Mouse (Mus musculus): ENCODE results near the gene Zfp518a. TPM values are rescaled to one million over a fixed set of nuclear protein-coding genes. Genes with fewer than 3 reads are reported as not detected.

Gene Zfp518a
- polyA plus RNA-seq, 1 experiment from 2014 or later = 13.2 TPM

GRCm38 (mm10) chr19:40931581-40932369 lies 37.3 kb downstream of the Zfp518a start:
- H3K27me3 ChIP-seq = no peaks in the 10 kb centered on the region; the same call in 1 of the 2 replicates
- 66% methylated on average over 9 of the region's 9 CpGs for WGBS
- H3K4me1 ChIP-seq (replicated peaks) = no peaks in the 10 kb centered on the region
- H3K4me2 ChIP-seq = no peak overlapping the region
- no peaks in the 10 kb centered on the region for H3K9me3 ChIP-seq
- H3K27ac ChIP-seq = no peak overlapping the region
- H3K9ac ChIP-seq (replicated peaks) = no peak overlapping the region
- H3K4me3 ChIP-seq (replicated peaks) = no peak overlapping the region
- H3K36me3 ChIP-seq = no peaks in the 10 kb centered on the region
- no peak for ATAC-seq (ENCODE audit: insufficient number of reproducible peaks, insufficient read depth, low FRiP score, low TSS enrichment, low read depth)

- Histone ChIP-seq H3K9ac (replicated peaks) (no peak overlapping the region), H3K36me3 (no peaks in the 10 kb centered on the region), H3K27me3 (no peaks in the 10 kb centered on the region; the same call in 1 of the 2 replicates), H3K27ac (no peak overlapping the region), H3K9me3 (peaks cover 4% of the 10 kb centered on the region; the same call in 1 of the 2 replicates), H3K4me2 (no peak overlapping the region), H3K4me1 (replicated peaks) (no peaks in the 10 kb centered on the region), H3K4me3 (replicated peaks) (no peak overlapping the region)
- 39% methylated on average over 8 of the region's 8 CpGs for WGBS
- ATAC-seq (ENCODE audit: insufficient number of reproducible peaks, insufficient read depth, low FRiP score, low TSS enrichment, low read depth) = no peak
Measured at GRCm38 (mm10) chr19:40935376-40935775, 40.9 kb downstream of the Zfp518a start.

GRCm38 (mm10) chr19:40936038-40936437 lies 41.5 kb downstream of the Zfp518a start:
- 54% methylated on average over 5 of the region's 5 CpGs for WGBS

DNA sequence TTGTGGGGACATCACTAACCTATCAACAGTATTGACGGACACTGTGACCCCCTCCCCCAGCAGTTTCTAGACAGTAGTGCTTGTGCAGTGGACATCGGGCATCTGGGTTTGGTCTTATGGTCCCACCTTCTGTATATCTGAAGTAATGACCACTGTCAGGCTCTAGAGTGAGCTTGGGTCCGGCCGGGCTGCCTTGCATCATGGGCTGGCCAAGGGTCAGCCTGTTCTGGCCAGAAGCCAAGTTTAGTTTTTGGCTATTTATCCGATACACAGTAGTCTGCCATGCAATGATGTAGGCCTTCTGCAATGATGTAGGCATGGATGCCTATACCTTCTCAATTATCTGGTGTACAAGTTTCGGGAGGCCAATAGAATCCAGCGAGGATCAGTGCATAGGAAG lies 49.0 kb downstream of the Zfp518a start:
- no peak for ATAC-seq (ENCODE audit: insufficient number of reproducible peaks, insufficient read depth, low FRiP score, low TSS enrichment, low read depth)
- no peak overlapping the region for H3K9ac ChIP-seq (replicated peaks)
- H3K4me2 ChIP-seq = no peak overlapping the region
- H3K27ac ChIP-seq = no peak overlapping the region
- H3K9me3 ChIP-seq = peaks cover 4% of the 10 kb centered on the region; the same call in 1 of the 2 replicates
- no peaks in the 10 kb centered on the region for H3K4me1 ChIP-seq (replicated peaks)
- no peaks in the 10 kb centered on the region for H3K27me3 ChIP-seq
- no peak overlapping the region for H3K4me3 ChIP-seq (replicated peaks)
- no peaks in the 10 kb centered on the region for H3K36me3 ChIP-seq
- 93% methylated on average over 7 of the region's 7 CpGs for WGBS

More at GRCm38 (mm10) chr19:40936038-40936437, 41.5 kb downstream of the Zfp518a start:
- Histone ChIP-seq H3K4me1 (replicated peaks) (no peaks in the 10 kb centered on the region), H3K9ac (replicated peaks) (no peak overlapping the region), H3K4me2 (no peak overlapping the region), H3K36me3 (no peaks in the 10 kb centered on the region), H3K27ac (no peak overlapping the region), H3K4me3 (replicated peaks) (no peak overlapping the region), H3K9me3 (peaks cover 4% of the 10 kb centered on the region; the same call in 1 of the 2 replicates), H3K27me3 (no peaks in the 10 kb centered on the region; the same call in 1 of the 2 replicates)
- no peak for ATAC-seq (ENCODE audit: insufficient number of reproducible peaks, insufficient read depth, low FRiP score, low TSS enrichment, low read depth)

DNA sequence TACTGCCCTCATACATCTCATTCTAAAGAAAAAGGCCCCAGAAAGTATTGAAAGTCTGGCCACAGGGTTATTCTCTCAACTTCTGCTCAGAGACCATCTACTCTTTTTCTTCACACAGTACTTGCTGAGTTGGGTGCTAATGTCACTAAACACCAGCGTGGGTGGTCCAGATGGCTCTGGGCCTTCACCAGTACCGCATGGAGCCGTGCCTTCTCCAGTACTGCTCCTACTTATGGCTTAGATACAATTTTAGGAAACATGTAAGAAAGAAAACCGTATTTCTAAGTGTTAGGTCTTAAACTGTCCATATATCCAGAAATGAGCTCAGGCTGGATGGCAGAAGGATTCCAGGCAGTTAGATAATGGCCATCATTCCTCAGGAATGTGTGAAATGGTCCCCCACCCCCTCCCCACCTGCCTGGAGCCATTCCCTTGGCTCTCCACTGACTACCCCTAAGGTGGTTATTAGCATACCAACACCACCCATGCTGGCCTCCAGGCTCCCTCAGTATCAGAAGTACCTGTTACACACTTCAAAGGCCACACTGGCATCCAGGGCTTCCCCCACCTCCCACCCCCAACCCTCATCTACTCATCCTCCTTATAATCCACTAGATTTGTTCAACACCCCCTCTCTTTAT lies 52.6 kb downstream of the Zfp518a start:
- H3K9me3 ChIP-seq = no peaks in the 10 kb centered on the region
- no peaks in the 10 kb centered on the region for H3K36me3 ChIP-seq
- WGBS = 84% methylated on average over 4 of the region's 4 CpGs
- H3K4me3 ChIP-seq (replicated peaks) = no peak overlapping the region
- no peak overlapping the region for H3K9ac ChIP-seq (replicated peaks)
- H3K4me2 ChIP-seq = no peak overlapping the region
- H3K27me3 ChIP-seq = no peaks in the 10 kb centered on the region
- ATAC-seq (ENCODE audit: insufficient number of reproducible peaks, insufficient read depth, low FRiP score, low TSS enrichment, low read depth) = no peak
- no peak overlapping the region for H3K27ac ChIP-seq
- H3K4me1 ChIP-seq (replicated peaks) = no peaks in the 10 kb centered on the region

DNA sequence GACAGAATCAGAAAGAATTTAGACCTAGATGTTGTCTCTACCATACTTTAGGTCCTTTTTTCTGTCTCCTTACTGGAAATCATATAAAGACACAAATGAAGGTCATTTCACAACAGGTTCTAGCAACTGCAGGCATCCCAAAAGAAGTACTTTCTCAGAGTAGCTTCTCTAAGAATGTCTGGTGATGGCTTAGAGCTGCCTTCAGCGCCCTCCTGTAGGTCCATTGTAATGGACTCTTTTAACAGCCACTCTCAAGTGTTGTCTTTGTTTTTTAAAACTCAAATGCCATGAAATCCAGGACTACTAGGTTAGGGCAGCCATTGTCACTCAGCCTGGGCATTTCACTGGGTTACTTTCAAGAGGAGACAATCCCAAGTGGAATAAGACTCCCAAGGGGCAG lies 64.5 kb downstream of the Zfp518a start:
- Histone ChIP-seq H3K4me2 (no peak overlapping the region), H3K9me3 (no peaks in the 10 kb centered on the region), H3K27ac (no peak overlapping the region), H3K9ac (replicated peaks) (no peak overlapping the region), H3K36me3 (no peaks in the 10 kb centered on the region), H3K27me3 (no peaks in the 10 kb centered on the region), H3K4me1 (replicated peaks) (no peaks in the 10 kb centered on the region), H3K4me3 (replicated peaks) (no peak overlapping the region)
- WGBS = 32% methylated on average over 1 of the region's 1 CpGs
- no peak for ATAC-seq (ENCODE audit: insufficient number of reproducible peaks, insufficient read depth, low FRiP score, low TSS enrichment, low read depth)

GRCm38 (mm10) chr19:40962988-40963387 lies 68.5 kb downstream of the Zfp518a start:
- H3K4me1 ChIP-seq (replicated peaks) = no peaks in the 10 kb centered on the region
- no peaks in the 10 kb centered on the region for H3K9me3 ChIP-seq
- no peak overlapping the region for H3K4me2 ChIP-seq
- H3K4me3 ChIP-seq (replicated peaks) = no peak overlapping the region
- H3K27ac ChIP-seq = no peak overlapping the region
- no peak for ATAC-seq (ENCODE audit: insufficient number of reproducible peaks, insufficient read depth, low FRiP score, low TSS enrichment, low read depth)
- no peaks in the 10 kb centered on the region for H3K36me3 ChIP-seq
- H3K9ac ChIP-seq (replicated peaks) = no peak overlapping the region
- WGBS = 51% methylated on average over 12 of the region's 12 CpGs
- H3K27me3 ChIP-seq = no peaks in the 10 kb centered on the region

- H3K4me1 ChIP-seq (replicated peaks) = no peaks in the 10 kb centered on the region
- H3K4me2 ChIP-seq = no peak overlapping the region
- no peak overlapping the region for H3K4me3 ChIP-seq (replicated peaks)
- 69% methylated on average over 3 of the region's 3 CpGs for WGBS
- ATAC-seq (ENCODE audit: insufficient number of reproducible peaks, insufficient read depth, low FRiP score, low TSS enrichment, low read depth) = no peak
- H3K9ac ChIP-seq (replicated peaks) = no peak overlapping the region
- H3K27me3 ChIP-seq = no peaks in the 10 kb centered on the region
- no peaks in the 10 kb centered on the region for H3K9me3 ChIP-seq
- no peak overlapping the region for H3K27ac ChIP-seq
- H3K36me3 ChIP-seq = no peaks in the 10 kb centered on the region
Measured at GRCm38 (mm10) chr19:40964367-40964891, 69.9 kb downstream of the Zfp518a start.

DNA sequence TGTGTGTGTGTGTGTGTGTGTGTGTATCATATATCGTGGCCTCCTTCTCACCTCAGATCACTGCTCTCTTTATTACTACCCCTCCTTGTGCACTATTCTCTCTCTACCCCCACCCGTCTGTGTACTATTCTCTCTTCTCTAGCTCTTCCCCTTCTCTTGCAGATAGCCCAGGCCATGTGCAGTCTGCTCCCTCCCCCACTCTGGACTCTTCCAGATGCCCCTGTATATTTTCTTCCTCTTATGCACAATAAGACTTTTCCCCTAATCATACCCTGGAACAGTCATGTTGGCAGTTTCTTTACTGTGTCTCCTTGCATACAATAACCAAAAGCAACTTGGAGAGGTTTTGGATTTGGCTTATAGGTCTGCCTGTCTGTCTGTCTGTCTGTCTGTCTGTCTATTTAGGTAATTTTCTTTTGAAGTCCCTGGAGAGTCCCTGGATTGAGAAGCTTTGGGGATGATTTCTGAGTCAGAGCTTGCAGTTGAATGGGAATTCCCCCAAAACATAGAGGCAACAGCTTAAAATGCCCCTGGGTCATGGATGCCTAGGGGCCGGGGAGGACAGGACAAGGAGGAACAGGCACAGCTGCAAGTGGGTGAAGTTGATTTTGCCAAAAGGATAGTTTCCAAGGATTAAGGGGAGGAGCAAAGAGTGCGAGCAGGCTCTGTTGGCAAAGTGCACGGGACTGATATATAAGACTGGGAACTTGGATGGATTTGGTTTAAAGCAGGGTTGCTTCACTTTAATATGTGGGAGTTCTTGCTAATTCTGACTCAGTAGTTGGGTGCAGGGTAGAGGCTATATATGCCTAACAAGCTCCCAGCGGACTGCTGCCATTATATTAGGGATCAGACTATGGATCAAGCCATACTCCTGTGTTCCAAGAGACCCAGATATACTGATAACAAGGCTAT lies 70.7 kb downstream of the Zfp518a start:
- Histone ChIP-seq H3K4me1 (replicated peaks) (no peaks in the 10 kb centered on the region), H3K36me3 (no peaks in the 10 kb centered on the region), H3K4me2 (no peak overlapping the region), H3K27ac (no peak overlapping the region), H3K4me3 (replicated peaks) (no peak overlapping the region), H3K27me3 (no peaks in the 10 kb centered on the region), H3K9me3 (no peaks in the 10 kb centered on the region), H3K9ac (replicated peaks) (no peak overlapping the region)
- WGBS = 78% methylated on average over 5 of the region's 6 CpGs
- ATAC-seq (ENCODE audit: insufficient number of reproducible peaks, insufficient read depth, low FRiP score, low TSS enrichment, low read depth) = no peak
